Comparison of ENCODE assay signal across 16 mouse cellular contexts in the genomic region with DNA sequence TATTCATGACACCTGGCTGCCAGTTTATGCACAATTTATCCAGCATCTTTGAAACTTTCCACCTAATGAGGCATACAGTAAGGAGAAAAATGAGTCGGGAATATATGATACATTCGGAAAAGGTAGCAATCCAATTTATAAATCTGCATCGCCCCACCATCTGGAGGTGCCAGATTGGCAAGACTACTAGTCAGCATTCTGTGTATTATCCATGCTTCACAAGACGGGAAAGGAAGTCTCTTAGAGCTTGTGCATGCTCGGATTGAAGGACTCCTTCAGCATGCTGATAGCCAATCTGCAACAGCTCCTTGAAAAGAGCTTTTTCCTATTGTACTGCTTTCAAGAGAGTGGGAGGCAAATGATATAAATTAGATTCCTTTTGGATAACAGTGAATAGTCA.
A peak's percentile ranks its signal among the peaks of the same experiment; 100 is the strongest.
DNase-seq lines count a peak whose midpoint lies in the region; ATAC-seq and TF ChIP-seq lines count a peak whose summit lies in the region.
"Had no signal": no experiment of that assay in that cellular context is flagged by ENCODE, and none has a peak within 500 bp of the region (broad histone marks: within the 10 kb centered on the region; RNA-seq: fewer than 3 reads in every experiment).

No protein-coding gene starts in this region.

- no peak for TF ChIP-seq POLR2A in brain, embryonic 14.5 days (IDR thresholded peaks at IDR 0.05; ENCODE audit: borderline replicate concordance, extremely low read depth, insufficient read depth, insufficient read length, poor library complexity, severe bottlenecking)

- ATAC-seq in hindbrain, postnatal 0 days, result no peak
- no peak for ATAC-seq in hindbrain, embryonic 16.5 days
- no peak for ATAC-seq in kidney, embryonic 14.5 days (ENCODE audit: low FRiP score, low TSS enrichment)
- ATAC-seq: inflammation-experienced regulatory T-cells, adult 6 months; Patski had no signal

- H3K4me2 ChIP-seq in hindbrain, postnatal 0 days (ENCODE audit: low read depth, low read length), result no peak overlapping the region
- no peak overlapping the region for H3K4me2 ChIP-seq in hindbrain, embryonic 16.5 days (ENCODE audit: low read length)
- no peak overlapping the region for H3K4me2 ChIP-seq in kidney, embryonic 14.5 days (replicated peaks; ENCODE audit: low read depth, low read length)
- H3K4me2 ChIP-seq: heart, embryonic 13.5 days had no signal

- H3K36me3 ChIP-seq in hindbrain, postnatal 0 days (ENCODE audit: insufficient read depth, low read length), result no peaks in the 10 kb centered on the region
- H3K36me3 ChIP-seq in hindbrain, embryonic 16.5 days (ENCODE audit: control insufficient read depth, insufficient read depth, low read length), result no peaks in the 10 kb centered on the region
- H3K36me3 ChIP-seq in kidney, embryonic 14.5 days (ENCODE audit: control insufficient read depth, insufficient read depth, low read length), result no peaks in the 10 kb centered on the region
- H3K36me3 ChIP-seq: heart, embryonic 13.5 days; midbrain, embryonic 10.5 days had no signal

- H3K9ac ChIP-seq in hindbrain, postnatal 0 days (replicated peaks; ENCODE audit: low read length), result no peak overlapping the region
- no peak overlapping the region for H3K9ac ChIP-seq in hindbrain, embryonic 16.5 days (ENCODE audit: low read depth, low read length)
- no peak overlapping the region for H3K9ac ChIP-seq in kidney, embryonic 14.5 days (ENCODE audit: low read depth, low read length)
- H3K9ac ChIP-seq: heart, embryonic 13.5 days had no signal

- no peaks in the 10 kb centered on the region for H3K4me1 ChIP-seq in hindbrain, postnatal 0 days (ENCODE audit: insufficient read depth, low read length)
- H3K4me1 ChIP-seq in hindbrain, embryonic 16.5 days (ENCODE audit: control insufficient read depth, insufficient read depth, low read depth, low read length), result no peaks in the 10 kb centered on the region
- no peaks in the 10 kb centered on the region for H3K4me1 ChIP-seq in kidney, embryonic 14.5 days (ENCODE audit: control insufficient read depth, insufficient read depth, low read length)
- H3K4me1 ChIP-seq: heart, embryonic 13.5 days; midbrain, embryonic 10.5 days had no signal

- 38% methylated on average over 5 of the region's 5 CpGs for WGBS in hindbrain, postnatal 0 days
- 59% methylated on average over 5 of the region's 5 CpGs for WGBS in hindbrain, embryonic 16.5 days
- 90% methylated on average over 5 of the region's 5 CpGs for WGBS in kidney, embryonic 14.5 days

- H3K9me3 ChIP-seq in hindbrain, postnatal 0 days (ENCODE audit: low read length), result no peaks in the 10 kb centered on the region
- H3K9me3 ChIP-seq in hindbrain, embryonic 16.5 days (ENCODE audit: control insufficient read depth, low read length), result no peaks in the 10 kb centered on the region
- no peaks in the 10 kb centered on the region for H3K9me3 ChIP-seq in kidney, embryonic 14.5 days (ENCODE audit: control insufficient read depth, low read length)
- H3K9me3 ChIP-seq: heart, embryonic 13.5 days; midbrain, embryonic 10.5 days had no signal

- no peaks in the 10 kb centered on the region for H3K27me3 ChIP-seq in hindbrain, postnatal 0 days (ENCODE audit: insufficient read depth, low read length)
- H3K27me3 ChIP-seq in hindbrain, embryonic 16.5 days (replicated peaks; ENCODE audit: control insufficient read depth, insufficient read depth, low read length), result no peaks in the 10 kb centered on the region
- no peaks in the 10 kb centered on the region for H3K27me3 ChIP-seq in kidney, embryonic 14.5 days (ENCODE audit: control insufficient read depth, insufficient read depth, low read length)
- H3K27me3 ChIP-seq: heart, embryonic 13.5 days; Patski had no signal

- H3K4me3 ChIP-seq in hindbrain, postnatal 0 days (ENCODE audit: low read length), result no peak overlapping the region
- H3K4me3 ChIP-seq in hindbrain, embryonic 16.5 days (ENCODE audit: low read length), result no peak overlapping the region
- no peak overlapping the region for H3K4me3 ChIP-seq in kidney, embryonic 14.5 days (ENCODE audit: low read length)
- H3K4me3 ChIP-seq: heart, embryonic 13.5 days; midbrain, embryonic 10.5 days had no signal

- H3K27ac ChIP-seq in hindbrain, postnatal 0 days, result no peak overlapping the region
- H3K27ac ChIP-seq in hindbrain, embryonic 16.5 days (ENCODE audit: low read depth, low read length), result no peak overlapping the region
- H3K27ac ChIP-seq in kidney, embryonic 14.5 days (ENCODE audit: low read depth, low read length), result no peak overlapping the region
- H3K27ac ChIP-seq: heart, embryonic 13.5 days; midbrain, embryonic 10.5 days had no signal

- DNase-seq in hindbrain, postnatal 0 days (ENCODE audit: low spot score), result peak; percentile 31
- peak; percentile 78 for DNase-seq in brain, embryonic 14.5 days (ENCODE audit: low read depth)
- peak; percentile 36 for DNase-seq in cerebellum, adult 8-10 months
- DNase-seq in layer of hippocampus, adult 11-12 months (ENCODE audit: low spot score), result peak; percentile 39
- no peak for DNase-seq in gastrocnemius, postnatal 4 days (ENCODE audit: low spot score in 2 of 2)
- DNase-seq in thymus, postnatal 14 days, result no peak
- DNase-seq: B cell, adult 2 months; kidney, adult 9 months; lung, postnatal 36 days; right cerebral cortex, postnatal 4 days had no signal

- TF ChIP-seq CTCF in hindbrain, postnatal 0 days (IDR thresholded peaks at IDR 0.05; ENCODE audit: low read depth), result no peak
- no peak for TF ChIP-seq CTCF in brain, embryonic 14.5 days (IDR thresholded peaks at IDR 0.05; ENCODE audit: borderline replicate concordance, extremely low read depth, insufficient read depth, insufficient read length)

Comparison
In these comparisons a context has a peak if more than half of its experiments do, and no peak if none do; other contexts are left out.
1. DNase-seq: peak in hindbrain, postnatal 0 days (single experiment), brain, embryonic 14.5 days (single experiment), cerebellum, adult 8-10 months (single experiment) and layer of hippocampus, adult 11-12 months (single experiment); none in gastrocnemius, postnatal 4 days (0 of 2) and thymus, postnatal 14 days (single experiment).